Mouse (Mus musculus): ENCODE measurements at regions not wholly inside any gene's neighbourhood (a gene's known extent, or its start where the extent isn't known, plus 50 kb on each side); places are given as distances from the start of the nearest gene placed in this dataset.

GRCm38 (mm10) chr13:6280073-6280472 is 267.9 kb upstream of the Pitrm1 start:
- no peak overlapping the region for H3K27ac ChIP-seq (ENCODE audit: control insufficient read depth, insufficient read depth, low read depth, low read length)
- no peaks in the 10 kb centered on the region for H3K36me3 ChIP-seq (ENCODE audit: control insufficient read depth, insufficient read depth, low read length)
- H3K4me3 ChIP-seq (ENCODE audit: control insufficient read depth, low read depth, low read length): no peak overlapping the region
- H3K27me3 ChIP-seq (ENCODE audit: control insufficient read depth, insufficient read depth, low read length): no peaks in the 10 kb centered on the region
- TF ChIP-seq POLR2A (IDR thresholded peaks at IDR 0.05; ENCODE audit: control insufficient read depth, low read depth, low read length): no peak
- no peak for TF ChIP-seq CTCF (IDR thresholded peaks at IDR 0.05; ENCODE audit: control insufficient read depth, insufficient read depth, insufficient replicate concordance, low read depth, low read length)
- no peaks in the 10 kb centered on the region for H3K4me1 ChIP-seq (ENCODE audit: control insufficient read depth, insufficient read depth, low read length)

- no peak overlapping the region for H3K4me3 ChIP-seq (ENCODE audit: control insufficient read depth, low read depth, low read length)
- no peak overlapping the region for H3K27ac ChIP-seq (ENCODE audit: control insufficient read depth, insufficient read depth, low read depth, low read length)
- H3K36me3 ChIP-seq (ENCODE audit: control insufficient read depth, insufficient read depth, low read length): no peaks in the 10 kb centered on the region
- H3K4me1 ChIP-seq (ENCODE audit: control insufficient read depth, insufficient read depth, low read length): no peaks in the 10 kb centered on the region
- H3K27me3 ChIP-seq (ENCODE audit: control insufficient read depth, insufficient read depth, low read length): no peaks in the 10 kb centered on the region
- TF ChIP-seq POLR2A (IDR thresholded peaks at IDR 0.05; ENCODE audit: control insufficient read depth, low read depth, low read length): no peak
- TF ChIP-seq CTCF (IDR thresholded peaks at IDR 0.05; ENCODE audit: control insufficient read depth, insufficient read depth, insufficient replicate concordance, low read depth, low read length): no peak
Observed at GRCm38 (mm10) chr13:6288109-6288508, 259.8 kb upstream of the Pitrm1 start.

GRCm38 (mm10) chr13:6292098-6292497 is 255.9 kb upstream of the Pitrm1 start:
- H3K36me3 ChIP-seq (ENCODE audit: control insufficient read depth, insufficient read depth, low read length): no peaks in the 10 kb centered on the region
- no peak overlapping the region for H3K27ac ChIP-seq (ENCODE audit: control insufficient read depth, insufficient read depth, low read depth, low read length)
- H3K27me3 ChIP-seq (ENCODE audit: control insufficient read depth, insufficient read depth, low read length): no peaks in the 10 kb centered on the region
- no peak overlapping the region for H3K4me3 ChIP-seq (ENCODE audit: control insufficient read depth, low read depth, low read length)
- TF ChIP-seq CTCF (IDR thresholded peaks at IDR 0.05; ENCODE audit: control insufficient read depth, insufficient read depth, insufficient replicate concordance, low read depth, low read length) (no peak), POLR2A (IDR thresholded peaks at IDR 0.05; ENCODE audit: control insufficient read depth, low read depth, low read length) (no peak)
- peaks cover 3% of the 10 kb centered on the region for H3K4me1 ChIP-seq (ENCODE audit: control insufficient read depth, insufficient read depth, low read length)

- H3K4me1 ChIP-seq (ENCODE audit: control insufficient read depth, insufficient read depth, low read length): no peaks in the 10 kb centered on the region
- no peaks in the 10 kb centered on the region for H3K36me3 ChIP-seq (ENCODE audit: control insufficient read depth, insufficient read depth, low read length)
- H3K27ac ChIP-seq (ENCODE audit: control insufficient read depth, insufficient read depth, low read depth, low read length): no peak overlapping the region
- TF ChIP-seq POLR2A (IDR thresholded peaks at IDR 0.05; ENCODE audit: control insufficient read depth, low read depth, low read length) (no peak), CTCF (IDR thresholded peaks at IDR 0.05; ENCODE audit: control insufficient read depth, insufficient read depth, insufficient replicate concordance, low read depth, low read length) (no peak)
- no peak overlapping the region for H3K4me3 ChIP-seq (ENCODE audit: control insufficient read depth, low read depth, low read length)
- H3K27me3 ChIP-seq (ENCODE audit: control insufficient read depth, insufficient read depth, low read length): no peaks in the 10 kb centered on the region
Observed at GRCm38 (mm10) chr13:6305718-6306117, 242.2 kb upstream of the Pitrm1 start.

- Histone ChIP-seq H3K4me1 (ENCODE audit: control insufficient read depth, insufficient read depth, low read length) (no peaks in the 10 kb centered on the region), H3K36me3 (ENCODE audit: control insufficient read depth, insufficient read depth, low read length) (no peaks in the 10 kb centered on the region), H3K27me3 (ENCODE audit: control insufficient read depth, insufficient read depth, low read length) (no peaks in the 10 kb centered on the region), H3K4me3 (ENCODE audit: control insufficient read depth, low read depth, low read length) (no peak overlapping the region), H3K27ac (ENCODE audit: control insufficient read depth, insufficient read depth, low read depth, low read length) (no peak overlapping the region)
- TF ChIP-seq POLR2A (IDR thresholded peaks at IDR 0.05; ENCODE audit: control insufficient read depth, low read depth, low read length) (no peak), CTCF (IDR thresholded peaks at IDR 0.05; ENCODE audit: control insufficient read depth, insufficient read depth, insufficient replicate concordance, low read depth, low read length) (no peak)
Observed at GRCm38 (mm10) chr13:6306616-6306988, 241.3 kb upstream of the Pitrm1 start.

- no peak overlapping the region for H3K4me3 ChIP-seq (ENCODE audit: control insufficient read depth, low read depth, low read length)
- no peaks in the 10 kb centered on the region for H3K4me1 ChIP-seq (ENCODE audit: control insufficient read depth, insufficient read depth, low read length)
- no peaks in the 10 kb centered on the region for H3K36me3 ChIP-seq (ENCODE audit: control insufficient read depth, insufficient read depth, low read length)
- no peak overlapping the region for H3K27ac ChIP-seq (ENCODE audit: control insufficient read depth, insufficient read depth, low read depth, low read length)
- TF ChIP-seq CTCF (IDR thresholded peaks at IDR 0.05; ENCODE audit: control insufficient read depth, insufficient read depth, insufficient replicate concordance, low read depth, low read length) (no peak), POLR2A (IDR thresholded peaks at IDR 0.05; ENCODE audit: control insufficient read depth, low read depth, low read length) (no peak)
- no peaks in the 10 kb centered on the region for H3K27me3 ChIP-seq (ENCODE audit: control insufficient read depth, insufficient read depth, low read length)
Observed at GRCm38 (mm10) chr13:6306989-6307917, 240.7 kb upstream of the Pitrm1 start.

- H3K4me1 ChIP-seq (ENCODE audit: control insufficient read depth, insufficient read depth, low read length): no peaks in the 10 kb centered on the region
- H3K36me3 ChIP-seq (ENCODE audit: control insufficient read depth, insufficient read depth, low read length): no peaks in the 10 kb centered on the region
- H3K4me3 ChIP-seq (ENCODE audit: control insufficient read depth, low read depth, low read length): no peak overlapping the region
- H3K27me3 ChIP-seq (ENCODE audit: control insufficient read depth, insufficient read depth, low read length): no peaks in the 10 kb centered on the region
- no peak overlapping the region for H3K27ac ChIP-seq (ENCODE audit: control insufficient read depth, insufficient read depth, low read depth, low read length)
- TF ChIP-seq CTCF (IDR thresholded peaks at IDR 0.05; ENCODE audit: control insufficient read depth, insufficient read depth, insufficient replicate concordance, low read depth, low read length) (no peak), POLR2A (IDR thresholded peaks at IDR 0.05; ENCODE audit: control insufficient read depth, low read depth, low read length) (no peak)
Observed at GRCm38 (mm10) chr13:6316201-6316600, 231.7 kb upstream of the Pitrm1 start.
